Mouse (Mus musculus) E14TG2a.4 (cell line): ENCODE measurements around the gene Abca7.

ENCODE experiments used
- H3K27me3 ChIP-seq: 2 replicates; pipeline ENCODE4 v1.6.1; 2014; ENCODE audit warnings: low read length, control low read depth; ENCODE audit not compliant: insufficient read depth
- H3K36me3 ChIP-seq: 2 replicates; pipeline ENCODE4 v1.6.1; 2014; ENCODE audit warnings: low read length, control low read depth; ENCODE audit not compliant: insufficient read depth
- H3K4me1 ChIP-seq: replicated peaks from 2 replicates; pipeline ENCODE4 v1.6.1; 2014; ENCODE audit warnings: low read depth, low read length, control low read depth
- H3K4me3 ChIP-seq: replicated peaks from 2 replicates; pipeline ENCODE4 v1.5.1; 2014; ENCODE audit warnings: mild to moderate bottlenecking, low read length
- H3K9me3 ChIP-seq: 2 replicates; pipeline ENCODE4 v1.6.1; 2014; ENCODE audit warnings: low read length, control low read depth
- CTCF ChIP-seq: conservative IDR thresholded peaks from 2 replicates; pipeline ENCODE4 v1.5.1; 2014; ENCODE audit warnings: low read length
- NANOG ChIP-seq: IDR thresholded peaks from 2 replicates; pipeline ENCODE4 v1.6.1; 2014; ENCODE audit warnings: borderline replicate concordance, low read length, mixed read lengths
- POU5F1 ChIP-seq: IDR thresholded peaks from 2 replicates; pipeline ENCODE4 v1.6.1; 2014; ENCODE audit warnings: low read length, borderline replicate concordance

Gene Abca7

DNA sequence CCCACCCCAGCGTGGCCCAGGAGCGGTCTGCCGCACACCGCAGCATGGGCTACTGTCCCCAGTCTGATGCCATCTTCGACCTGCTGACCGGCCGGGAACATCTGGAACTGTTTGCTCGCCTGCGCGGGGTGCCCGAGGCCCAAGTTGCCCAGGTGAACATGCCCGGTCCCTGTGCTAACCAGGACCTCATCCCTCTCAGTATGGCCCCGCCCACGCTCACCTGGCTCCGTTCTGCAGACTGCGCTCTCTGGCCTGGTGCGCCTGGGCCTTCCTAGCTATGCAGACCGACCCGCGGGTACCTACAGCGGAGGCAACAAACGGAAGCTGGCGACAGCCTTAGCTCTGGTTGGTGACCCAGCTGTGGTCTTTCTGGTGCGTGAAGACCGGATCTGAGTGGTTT lies 17.3 kb downstream of the Abca7 start:
- Histone ChIP-seq H3K36me3 (peaks cover 46% of the 10 kb centered on the region), H3K4me1 (peaks cover 71% of the 10 kb centered on the region), H3K27me3 (peaks cover 34% of the 10 kb centered on the region), H3K9me3 (no peaks in the 10 kb centered on the region), H3K4me3 (peak overlapping the region; percentile 70)
- TF ChIP-seq CTCF (no peak), POU5F1 (no peak), NANOG (no peak)

DNA sequence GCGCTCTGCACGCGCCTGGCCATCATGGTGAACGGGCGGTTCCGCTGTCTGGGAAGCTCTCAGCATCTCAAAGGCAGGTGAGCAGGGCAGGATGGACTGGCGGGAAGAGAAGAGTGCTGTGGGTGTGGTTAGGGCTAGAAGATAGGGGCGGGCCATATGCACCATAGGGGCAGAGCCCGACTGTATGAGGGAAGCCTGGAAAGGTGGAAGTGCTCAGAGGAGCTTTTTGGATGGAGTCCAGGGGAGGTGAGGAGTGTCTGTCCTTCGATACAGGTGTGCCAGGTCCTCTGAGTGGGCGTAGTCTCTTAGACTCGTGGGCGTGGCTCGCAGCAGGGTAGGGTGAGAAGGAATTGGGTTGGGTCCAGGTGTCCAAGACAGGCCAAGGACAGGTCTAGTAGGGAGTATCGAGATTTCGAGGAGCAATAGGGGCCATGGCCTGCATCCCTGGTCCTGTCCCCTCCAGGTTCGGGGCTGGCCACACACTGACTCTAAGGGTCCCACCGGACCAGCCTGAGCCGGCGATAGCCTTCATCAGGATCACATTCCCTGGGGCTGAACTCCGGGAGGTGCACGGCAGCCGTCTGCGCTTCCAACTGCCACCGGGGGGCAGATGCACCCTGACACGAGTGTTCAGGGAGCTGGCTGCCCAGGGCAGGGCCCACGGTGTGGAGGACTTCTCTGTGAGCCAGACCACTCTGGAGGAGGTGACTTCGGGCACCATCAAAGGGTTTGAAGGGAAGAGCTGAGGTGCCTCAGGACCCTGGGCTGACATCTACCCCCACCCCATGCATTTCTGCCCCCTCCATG lies 18.4 kb downstream of the Abca7 start:
- no peaks in the 10 kb centered on the region for H3K9me3 ChIP-seq
- H3K4me1 ChIP-seq: peaks cover 79% of the 10 kb centered on the region
- peak overlapping the region; percentile 70 for H3K4me3 ChIP-seq
- H3K27me3 ChIP-seq: peaks cover 34% of the 10 kb centered on the region
- H3K36me3 ChIP-seq: peaks cover 36% of the 10 kb centered on the region
- TF ChIP-seq CTCF (no peak), POU5F1 (no peak), NANOG (no peak)

DNA sequence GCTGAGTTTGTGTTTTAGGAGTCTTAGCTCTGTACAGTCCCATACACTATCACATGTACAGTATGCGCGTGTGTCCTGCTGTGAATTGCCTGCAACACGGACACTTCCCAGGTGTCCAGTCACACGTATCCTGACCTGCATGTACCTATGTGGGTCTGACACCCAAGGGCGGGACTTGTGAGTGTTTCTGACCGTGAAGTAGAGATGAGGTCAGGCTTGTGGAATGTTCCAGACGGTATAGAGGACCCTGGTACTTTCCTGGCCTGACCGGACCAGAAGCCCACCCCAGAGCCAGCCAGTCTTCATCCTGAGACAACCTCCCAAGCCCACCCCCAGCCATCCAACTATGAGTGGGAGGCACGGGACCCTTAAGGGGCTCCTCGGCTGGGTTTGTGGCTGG lies 19.3 kb downstream of the Abca7 start:
- peaks cover 34% of the 10 kb centered on the region for H3K27me3 ChIP-seq
- no peaks in the 10 kb centered on the region for H3K9me3 ChIP-seq
- no peak for TF ChIP-seq NANOG
- no peak for TF ChIP-seq CTCF
- TF ChIP-seq POU5F1: no peak
- peaks cover 88% of the 10 kb centered on the region for H3K4me1 ChIP-seq
- H3K36me3 ChIP-seq: peaks cover 27% of the 10 kb centered on the region
- H3K4me3 ChIP-seq: no peak overlapping the region

DNA sequence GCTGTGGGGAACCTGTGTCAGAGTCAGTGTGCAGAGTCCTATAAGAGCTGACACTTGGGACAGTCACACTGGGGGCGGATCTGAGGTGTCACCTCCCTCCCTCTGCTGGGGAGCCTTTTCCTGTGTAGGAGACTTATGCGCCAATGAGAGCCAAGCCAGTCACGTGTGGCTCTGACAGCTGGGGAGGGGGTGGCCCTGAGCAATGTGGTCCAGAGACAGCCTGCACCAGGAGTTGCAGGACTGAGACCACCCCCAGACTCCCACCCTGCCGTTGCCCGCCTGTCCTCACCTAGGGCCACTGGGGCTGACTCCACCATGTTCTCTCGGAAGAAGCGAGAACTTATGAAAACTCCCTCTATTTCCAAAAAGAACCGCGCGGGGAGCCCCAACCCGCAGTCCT lies 20.2 kb downstream of the Abca7 start, which contains the start of gene Arhgap45:
Gene Arhgap45, plus strand, starts transcription at position 143 of the 400 bp plus-strand sequence.
- peak within 1 kb of the TSS; percentile 58; the same call in 1 of the 2 replicates for H3K4me3 ChIP-seq
- H3K27me3 ChIP-seq: peaks cover 34% of the 10 kb centered on the region
- TF ChIP-seq NANOG (no peak), CTCF (no peak), POU5F1 (no peak)
- peaks cover 19% of the 10 kb centered on the region for H3K36me3 ChIP-seq
- peaks cover 96% of the 10 kb centered on the region for H3K4me1 ChIP-seq
- H3K9me3 ChIP-seq: no peaks in the 10 kb centered on the region

DNA sequence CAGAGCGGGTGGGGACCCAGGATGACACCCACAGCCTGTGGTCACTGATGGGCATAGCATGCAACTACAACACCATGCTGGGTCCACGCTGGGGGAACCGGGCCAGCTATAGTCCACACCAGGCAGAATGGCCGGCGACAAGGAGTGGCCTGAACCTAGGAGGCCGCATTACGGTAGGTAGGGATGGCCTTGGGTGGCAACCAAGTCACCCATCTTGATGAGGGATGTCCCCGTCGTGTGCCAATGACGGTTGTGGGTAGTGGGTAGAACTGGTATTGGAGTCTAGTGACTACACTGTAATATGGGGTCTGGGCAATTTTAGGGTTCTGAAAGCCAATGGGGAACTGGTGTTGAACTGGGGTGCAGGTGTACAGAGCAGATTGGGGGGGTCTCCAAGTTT lies 20.6 kb downstream of the Abca7 start:
- H3K4me3 ChIP-seq: peak overlapping the region; percentile 23; the same call in 1 of the 2 replicates
- TF ChIP-seq POU5F1 (no peak), CTCF (no peak), NANOG (no peak)
- no peaks in the 10 kb centered on the region for H3K9me3 ChIP-seq
- H3K27me3 ChIP-seq: peaks cover 34% of the 10 kb centered on the region
- peaks cover 16% of the 10 kb centered on the region for H3K36me3 ChIP-seq
- H3K4me1 ChIP-seq: peaks cover 96% of the 10 kb centered on the region

DNA sequence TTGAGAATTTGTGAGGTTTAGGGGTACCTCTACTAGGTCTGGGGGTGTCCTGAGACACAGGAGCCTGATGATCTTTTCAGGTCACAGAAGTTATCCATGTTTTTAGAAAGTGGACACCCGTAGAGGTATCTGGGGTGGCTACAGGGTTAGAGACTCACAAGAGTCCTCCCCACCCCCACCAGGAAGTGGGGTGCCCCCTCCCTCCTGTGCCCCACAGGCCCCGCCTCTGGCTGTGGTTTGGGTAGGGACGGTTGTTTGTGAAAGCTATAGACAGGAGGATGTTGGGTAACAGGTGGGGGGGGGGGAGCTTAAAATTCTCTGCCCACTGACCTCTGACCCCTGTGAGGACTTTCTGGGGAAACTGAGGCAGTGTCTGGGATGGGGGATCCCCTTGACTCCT lies 21.1 kb downstream of the Abca7 start:
- H3K4me3 ChIP-seq: peak overlapping the region; percentile 58
- H3K4me1 ChIP-seq: peaks cover 96% of the 10 kb centered on the region
- no peaks in the 10 kb centered on the region for H3K9me3 ChIP-seq
- peaks cover 31% of the 10 kb centered on the region for H3K27me3 ChIP-seq
- no peak for TF ChIP-seq NANOG
- no peak for TF ChIP-seq CTCF
- TF ChIP-seq POU5F1: no peak
- peaks cover 16% of the 10 kb centered on the region for H3K36me3 ChIP-seq

DNA sequence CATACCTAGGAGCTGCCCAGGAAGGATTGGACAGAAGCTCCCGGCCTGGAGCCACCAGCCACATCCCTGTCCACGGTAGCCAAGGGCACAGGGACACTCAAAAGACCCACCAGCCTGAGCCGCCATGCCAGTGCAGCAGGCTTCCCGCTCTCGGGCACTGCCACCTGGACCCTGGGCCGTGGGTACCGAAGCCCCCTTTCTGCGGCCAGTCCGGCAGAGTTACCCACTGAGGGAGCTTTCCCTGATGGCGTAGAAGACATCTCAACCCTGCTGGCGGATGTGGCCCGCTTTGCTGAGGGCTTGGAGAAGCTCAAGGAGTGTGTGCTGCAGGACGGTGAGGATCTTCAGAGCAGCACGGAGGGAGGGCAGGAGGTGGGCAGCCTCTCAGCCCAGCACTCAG lies 21.5 kb downstream of the Abca7 start:
- H3K9me3 ChIP-seq: no peaks in the 10 kb centered on the region
- TF ChIP-seq POU5F1 (no peak), NANOG (no peak), CTCF (no peak)
- H3K36me3 ChIP-seq: peaks cover 19% of the 10 kb centered on the region
- H3K4me1 ChIP-seq: peaks cover 96% of the 10 kb centered on the region
- H3K4me3 ChIP-seq: peak overlapping the region; percentile 58
- peaks cover 31% of the 10 kb centered on the region for H3K27me3 ChIP-seq

DNA sequence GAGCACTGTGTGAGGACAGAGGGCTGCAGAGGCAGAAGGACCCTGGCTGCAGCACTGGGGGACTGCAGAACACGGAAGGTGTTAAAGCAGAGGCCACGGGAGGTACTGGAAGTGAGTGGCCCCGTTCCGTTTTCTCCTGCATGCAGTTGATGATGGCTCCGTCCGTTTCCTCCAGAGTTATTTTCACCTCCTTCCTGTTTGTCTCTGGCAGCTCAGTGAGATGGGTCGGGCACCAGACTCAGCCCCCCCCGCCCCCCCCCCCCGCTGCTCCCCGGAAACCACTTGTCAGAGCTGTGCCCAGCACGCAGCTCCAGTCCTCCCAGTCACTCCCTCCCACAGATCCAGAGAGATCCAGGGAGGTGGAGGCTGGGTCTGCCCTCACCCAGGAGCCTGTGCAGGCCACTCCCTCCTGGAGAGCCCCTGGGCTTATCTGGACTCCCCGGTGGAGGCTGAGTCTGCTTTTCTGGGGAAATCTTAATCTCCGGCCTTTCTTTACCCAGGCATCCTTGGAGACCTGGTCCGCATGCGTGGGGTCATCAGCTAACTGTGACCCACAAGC lies 22.5 kb downstream of the Abca7 start:
- peak overlapping the region; percentile 72 for H3K4me3 ChIP-seq
- peaks cover 20% of the 10 kb centered on the region for H3K36me3 ChIP-seq
- H3K4me1 ChIP-seq: peaks cover 96% of the 10 kb centered on the region
- peaks cover 21% of the 10 kb centered on the region for H3K27me3 ChIP-seq
- H3K9me3 ChIP-seq: no peaks in the 10 kb centered on the region
- TF ChIP-seq POU5F1: no peak
- no peak for TF ChIP-seq NANOG
- TF ChIP-seq CTCF: no peak
